Mouse (Mus musculus): ENCODE results near the gene Chsy1. TPM values are rescaled to one million over a fixed set of nuclear protein-coding genes. Genes with fewer than 3 reads are reported as not detected.

The Chsy1 gene
- polyA plus RNA-seq, 1 experiment from 2014 or later, result 24.0 TPM

- Histone ChIP-seq H3K4me2 (ENCODE audit: low read length) (no peak overlapping the region), H3K9ac (ENCODE audit: low read length) (no peak overlapping the region), H3K9me3 (ENCODE audit: control insufficient read depth, low read length) (no peaks in the 10 kb centered on the region), H3K4me3 (ENCODE audit: control insufficient read depth in 1 of 2, insufficient read depth in 1 of 2, low read depth in 1 of 2, low read length in 2 of 2) (no peak overlapping the region), H3K4me1 (ENCODE audit: control insufficient read depth in 2 of 2, insufficient read depth in 2 of 2, low read length in 2 of 2) (peaks cover 10 to 26% of the 10 kb centered on the region in 2 experiments), H3K36me3 (ENCODE audit: control insufficient read depth, insufficient read depth, low read length) (peaks cover 23% of the 10 kb centered on the region), H3K27me3 (ENCODE audit: control insufficient read depth, insufficient read depth, low read length) (no peaks in the 10 kb centered on the region), H3K27ac (replicated peaks in 1 of 2; ENCODE audit: control insufficient read depth in 1 of 2, insufficient read depth in 1 of 2, low read depth in 2 of 2, low read length in 2 of 2) (no peak overlapping the region)
- no peak for ATAC-seq (ENCODE audit: insufficient number of reproducible peaks, insufficient read depth, low FRiP score, low read depth)
- 56% methylated on average over 2 of the region's 2 CpGs for WGBS
Observed at GRCm38 (mm10) chr7:66130296-66130695, 21.0 kb downstream of the Chsy1 start.

GRCm38 (mm10) chr7:66131776-66132421, 22.6 kb downstream of the Chsy1 start:
- peaks cover 7% of the 10 kb centered on the region for H3K36me3 ChIP-seq (ENCODE audit: control insufficient read depth, insufficient read depth, low read length)
- no peak for ATAC-seq (ENCODE audit: insufficient number of reproducible peaks, insufficient read depth, low FRiP score, low read depth)
- WGBS, result 88% methylated on average over 4 of the region's 4 CpGs
- no peak overlapping the region for H3K27ac ChIP-seq (replicated peaks in 1 of 2; ENCODE audit: control insufficient read depth in 1 of 2, insufficient read depth in 1 of 2, low read depth in 2 of 2, low read length in 2 of 2)
- H3K4me3 ChIP-seq (ENCODE audit: control insufficient read depth in 1 of 2, insufficient read depth in 1 of 2, low read depth in 1 of 2, low read length in 2 of 2), result no peak overlapping the region
- H3K9me3 ChIP-seq (ENCODE audit: control insufficient read depth, low read length), result no peaks in the 10 kb centered on the region
- peaks cover 12 to 40% of the 10 kb centered on the region in 2 experiments for H3K4me1 ChIP-seq (ENCODE audit: control insufficient read depth in 2 of 2, insufficient read depth in 2 of 2, low read length in 2 of 2)
- H3K4me2 ChIP-seq (ENCODE audit: low read length), result no peak overlapping the region
- H3K9ac ChIP-seq (ENCODE audit: low read length), result no peak overlapping the region
- H3K27me3 ChIP-seq (ENCODE audit: control insufficient read depth, insufficient read depth, low read length), result no peaks in the 10 kb centered on the region

GRCm38 (mm10) chr7:66134154-66134553, 24.8 kb downstream of the Chsy1 start:
- no peak for ATAC-seq (ENCODE audit: insufficient number of reproducible peaks, insufficient read depth, low FRiP score, low read depth)
- 95% methylated on average over 3 of the region's 3 CpGs for WGBS
- peaks cover 8 to 41% of the 10 kb centered on the region in 2 experiments for H3K4me1 ChIP-seq (ENCODE audit: control insufficient read depth in 2 of 2, insufficient read depth in 2 of 2, low read length in 2 of 2)
- no peaks in the 10 kb centered on the region for H3K27me3 ChIP-seq (ENCODE audit: control insufficient read depth, insufficient read depth, low read length)
- H3K4me3 ChIP-seq (ENCODE audit: control insufficient read depth in 1 of 2, insufficient read depth in 1 of 2, low read depth in 1 of 2, low read length in 2 of 2), result no peak overlapping the region
- H3K4me2 ChIP-seq (ENCODE audit: low read length), result no peak overlapping the region
- peaks cover 7% of the 10 kb centered on the region for H3K36me3 ChIP-seq (ENCODE audit: control insufficient read depth, insufficient read depth, low read length)
- no peaks in the 10 kb centered on the region for H3K9me3 ChIP-seq (ENCODE audit: control insufficient read depth, low read length)
- H3K27ac ChIP-seq (replicated peaks in 1 of 2; ENCODE audit: control insufficient read depth in 1 of 2, insufficient read depth in 1 of 2, low read depth in 2 of 2, low read length in 2 of 2), result no peak overlapping the region
- no peak overlapping the region for H3K9ac ChIP-seq (ENCODE audit: low read length)

GRCm38 (mm10) chr7:66135644-66136043, 26.3 kb downstream of the Chsy1 start:
- H3K9ac ChIP-seq (ENCODE audit: low read length), result no peak overlapping the region
- 81% methylated on average over 3 of the region's 3 CpGs for WGBS
- H3K4me1 ChIP-seq (ENCODE audit: control insufficient read depth in 2 of 2, insufficient read depth in 2 of 2, low read length in 2 of 2), result peaks cover 4 to 32% of the 10 kb centered on the region in 2 experiments
- peaks cover 10% of the 10 kb centered on the region for H3K36me3 ChIP-seq (ENCODE audit: control insufficient read depth, insufficient read depth, low read length)
- no peaks in the 10 kb centered on the region for H3K9me3 ChIP-seq (ENCODE audit: control insufficient read depth, low read length)
- H3K4me2 ChIP-seq (ENCODE audit: low read length), result no peak overlapping the region
- H3K27me3 ChIP-seq (ENCODE audit: control insufficient read depth, insufficient read depth, low read length), result no peaks in the 10 kb centered on the region
- H3K4me3 ChIP-seq (ENCODE audit: control insufficient read depth in 1 of 2, insufficient read depth in 1 of 2, low read depth in 1 of 2, low read length in 2 of 2), result no peak overlapping the region
- no peak for ATAC-seq (ENCODE audit: insufficient number of reproducible peaks, insufficient read depth, low FRiP score, low read depth)
- peak overlapping the region; percentile 27 to 46; a peak in 2 of 4 replicates for H3K27ac ChIP-seq (replicated peaks in 1 of 2; ENCODE audit: control insufficient read depth in 1 of 2, insufficient read depth in 1 of 2, low read depth in 2 of 2, low read length in 2 of 2)

GRCm38 (mm10) chr7:66136187-66136586, 26.9 kb downstream of the Chsy1 start:
- H3K9ac ChIP-seq (ENCODE audit: low read length), result no peak overlapping the region
- H3K4me2 ChIP-seq (ENCODE audit: low read length), result no peak overlapping the region
- no peaks in the 10 kb centered on the region for H3K9me3 ChIP-seq (ENCODE audit: control insufficient read depth, low read length)
- H3K27ac ChIP-seq (replicated peaks in 1 of 2; ENCODE audit: control insufficient read depth in 1 of 2, insufficient read depth in 1 of 2, low read depth in 2 of 2, low read length in 2 of 2), result peak overlapping the region; percentile 27 to 46; a peak in 2 of 4 replicates
- H3K36me3 ChIP-seq (ENCODE audit: control insufficient read depth, insufficient read depth, low read length), result peaks cover 7% of the 10 kb centered on the region
- H3K4me3 ChIP-seq (ENCODE audit: control insufficient read depth in 1 of 2, insufficient read depth in 1 of 2, low read depth in 1 of 2, low read length in 2 of 2), result no peak overlapping the region
- no peaks in the 10 kb centered on the region for H3K27me3 ChIP-seq (ENCODE audit: control insufficient read depth, insufficient read depth, low read length)
- peaks cover 4 to 32% of the 10 kb centered on the region in 2 experiments for H3K4me1 ChIP-seq (ENCODE audit: control insufficient read depth in 2 of 2, insufficient read depth in 2 of 2, low read length in 2 of 2)
- ATAC-seq (ENCODE audit: insufficient number of reproducible peaks, insufficient read depth, low FRiP score, low read depth), result no peak

- H3K4me1 ChIP-seq (ENCODE audit: control insufficient read depth in 2 of 2, insufficient read depth in 2 of 2, low read length in 2 of 2), result peaks cover 4 to 32% of the 10 kb centered on the region in 2 experiments
- no peaks in the 10 kb centered on the region for H3K27me3 ChIP-seq (ENCODE audit: control insufficient read depth, insufficient read depth, low read length)
- H3K4me3 ChIP-seq (ENCODE audit: control insufficient read depth in 1 of 2, insufficient read depth in 1 of 2, low read depth in 1 of 2, low read length in 2 of 2), result no peak overlapping the region
- peaks cover 7% of the 10 kb centered on the region for H3K36me3 ChIP-seq (ENCODE audit: control insufficient read depth, insufficient read depth, low read length)
- H3K4me2 ChIP-seq (ENCODE audit: low read length), result no peak overlapping the region
- 90% methylated on average over 4 of the region's 4 CpGs for WGBS
- H3K9me3 ChIP-seq (ENCODE audit: control insufficient read depth, low read length), result no peaks in the 10 kb centered on the region
- no peak overlapping the region for H3K27ac ChIP-seq (replicated peaks in 1 of 2; ENCODE audit: control insufficient read depth in 1 of 2, insufficient read depth in 1 of 2, low read depth in 2 of 2, low read length in 2 of 2)
- H3K9ac ChIP-seq (ENCODE audit: low read length), result no peak overlapping the region
- ATAC-seq (ENCODE audit: insufficient number of reproducible peaks, insufficient read depth, low FRiP score, low read depth), result no peak
Observed at GRCm38 (mm10) chr7:66137309-66137708, 28.0 kb downstream of the Chsy1 start.

- Histone ChIP-seq H3K27me3 (ENCODE audit: control insufficient read depth, insufficient read depth, low read length) (no peaks in the 10 kb centered on the region), H3K9me3 (ENCODE audit: control insufficient read depth, low read length) (no peaks in the 10 kb centered on the region), H3K4me3 (ENCODE audit: control insufficient read depth in 1 of 2, insufficient read depth in 1 of 2, low read depth in 1 of 2, low read length in 2 of 2) (no peak overlapping the region), H3K36me3 (ENCODE audit: control insufficient read depth, insufficient read depth, low read length) (peaks cover 7% of the 10 kb centered on the region), H3K9ac (ENCODE audit: low read length) (no peak overlapping the region), H3K4me2 (ENCODE audit: low read length) (no peak overlapping the region), H3K4me1 (ENCODE audit: control insufficient read depth in 2 of 2, insufficient read depth in 2 of 2, low read length in 2 of 2) (peaks cover 4 to 32% of the 10 kb centered on the region in 2 experiments), H3K27ac (replicated peaks in 1 of 2; ENCODE audit: control insufficient read depth in 1 of 2, insufficient read depth in 1 of 2, low read depth in 2 of 2, low read length in 2 of 2) (no peak overlapping the region)
- 9% methylated on average over 4 of the region's 4 CpGs for WGBS
- ATAC-seq (ENCODE audit: insufficient number of reproducible peaks, insufficient read depth, low FRiP score, low read depth), result no peak
Observed at GRCm38 (mm10) chr7:66138301-66138700, 29.0 kb downstream of the Chsy1 start.

GRCm38 (mm10) chr7:66138878-66139277, 29.6 kb downstream of the Chsy1 start:
- Histone ChIP-seq H3K4me3 (ENCODE audit: control insufficient read depth in 1 of 2, insufficient read depth in 1 of 2, low read depth in 1 of 2, low read length in 2 of 2) (no peak overlapping the region), H3K4me2 (ENCODE audit: low read length) (no peak overlapping the region), H3K9me3 (ENCODE audit: control insufficient read depth, low read length) (no peaks in the 10 kb centered on the region), H3K36me3 (ENCODE audit: control insufficient read depth, insufficient read depth, low read length) (peaks cover 7% of the 10 kb centered on the region), H3K27me3 (ENCODE audit: control insufficient read depth, insufficient read depth, low read length) (no peaks in the 10 kb centered on the region), H3K27ac (replicated peaks in 1 of 2; ENCODE audit: control insufficient read depth in 1 of 2, insufficient read depth in 1 of 2, low read depth in 2 of 2, low read length in 2 of 2) (no peak overlapping the region), H3K4me1 (ENCODE audit: control insufficient read depth in 2 of 2, insufficient read depth in 2 of 2, low read length in 2 of 2) (peaks cover 4 to 32% of the 10 kb centered on the region in 2 experiments), H3K9ac (ENCODE audit: low read length) (no peak overlapping the region)
- ATAC-seq (ENCODE audit: insufficient number of reproducible peaks, insufficient read depth, low FRiP score, low read depth), result no peak
- WGBS, result 84% methylated on average over 5 of the region's 5 CpGs

All from heart, embryonic 14.5 days (tissue).